Mouse (Mus musculus): Measurements from ENCODE around the gene Exosc1. TPM values are rescaled to one million over a fixed set of nuclear protein-coding genes. Genes with fewer than 3 reads are reported as not detected.

Exosc1 gene
- total RNA-seq, 1 experiment: 48.2 TPM

GRCm38 (mm10) chr19:41901696-41902095, 31.5 kb downstream of the Exosc1 start:
- in situ Hi-C loops (cut with MboI; ENCODE audit: low sequenced_read_pairs in 2 of 2, unreplicated experiment in 2 of 2): no loop called here
- Histone ChIP-seq H3K4me3 (ENCODE audit: insufficient read depth in 1 of 2, low read depth in 1 of 2, low read length in 2 of 2, poor library complexity in 1 of 2, severe bottlenecking in 1 of 2) (no peak overlapping the region), H3K9me3 (ENCODE audit: control insufficient read depth, insufficient read depth, low read depth, low read length) (no peaks in the 10 kb centered on the region), H3K27ac (ENCODE audit: insufficient read depth, low read depth, low read length, poor library complexity, severe bottlenecking) (no peak overlapping the region), H3K36me3 (ENCODE audit: control insufficient read depth, insufficient read depth, low read length, poor library complexity, severe bottlenecking) (no peaks in the 10 kb centered on the region), H3K9ac (ENCODE audit: insufficient read depth, low read depth, low read length, poor library complexity, severe bottlenecking) (no peak overlapping the region), H3K4me1 (ENCODE audit: control insufficient read depth in 2 of 2, insufficient read depth in 2 of 2, low read length in 2 of 2, poor library complexity in 1 of 2) (no peaks in the 10 kb centered on the region)
- TF ChIP-seq ZC3H11A (IDR thresholded peaks at IDR 0.05; ENCODE audit: borderline replicate concordance, low read depth, low read length): no peak
- no peak for TF ChIP-seq HCFC1 (IDR thresholded peaks at IDR 0.05; ENCODE audit: borderline replicate concordance, insufficient read depth, low read length)
- no peak for TF ChIP-seq MAFK (IDR thresholded peaks at IDR 0.05; ENCODE audit: insufficient read depth, low read depth, low read length)
- TF ChIP-seq CHD2 (IDR thresholded peaks at IDR 0.05; ENCODE audit: low read depth, low read length): no peak
- TF ChIP-seq ZNF384 (IDR thresholded peaks at IDR 0.05; ENCODE audit: low read depth, low read length): no peak
- DNase-seq (ENCODE audit: low read depth, low spot score): no peak

GRCm38 (mm10) chr19:41900495-41901090, 32.6 kb downstream of the Exosc1 start:
- Histone ChIP-seq H3K9me3 (ENCODE audit: control insufficient read depth, insufficient read depth, low read depth, low read length) (no peaks in the 10 kb centered on the region), H3K27ac (ENCODE audit: insufficient read depth, low read depth, low read length, poor library complexity, severe bottlenecking) (no peak overlapping the region), H3K4me3 (ENCODE audit: insufficient read depth in 1 of 2, low read depth in 1 of 2, low read length in 2 of 2, poor library complexity in 1 of 2, severe bottlenecking in 1 of 2) (no peak overlapping the region), H3K36me3 (ENCODE audit: control insufficient read depth, insufficient read depth, low read length, poor library complexity, severe bottlenecking) (no peaks in the 10 kb centered on the region), H3K4me1 (ENCODE audit: control insufficient read depth in 2 of 2, insufficient read depth in 2 of 2, low read length in 2 of 2, poor library complexity in 1 of 2) (no peaks in the 10 kb centered on the region), H3K9ac (ENCODE audit: insufficient read depth, low read depth, low read length, poor library complexity, severe bottlenecking) (no peak overlapping the region)
- no peak for DNase-seq (ENCODE audit: low read depth, low spot score)
- in situ Hi-C loops (cut with MboI; ENCODE audit: low sequenced_read_pairs in 2 of 2, unreplicated experiment in 2 of 2): no loop called here
- TF ChIP-seq ZNF384 (IDR thresholded peaks at IDR 0.05; ENCODE audit: low read depth, low read length): no peak
- TF ChIP-seq ZC3H11A (IDR thresholded peaks at IDR 0.05; ENCODE audit: borderline replicate concordance, low read depth, low read length): no peak
- no peak for TF ChIP-seq HCFC1 (IDR thresholded peaks at IDR 0.05; ENCODE audit: borderline replicate concordance, insufficient read depth, low read length)
- no peak for TF ChIP-seq CHD2 (IDR thresholded peaks at IDR 0.05; ENCODE audit: low read depth, low read length)
- no peak for TF ChIP-seq MAFK (IDR thresholded peaks at IDR 0.05; ENCODE audit: insufficient read depth, low read depth, low read length)

- H3K9ac ChIP-seq (ENCODE audit: insufficient read depth, low read depth, low read length, poor library complexity, severe bottlenecking): no peak overlapping the region
- DNase-seq (ENCODE audit: low read depth, low spot score): no peak
- H3K4me3 ChIP-seq (ENCODE audit: insufficient read depth in 1 of 2, low read depth in 1 of 2, low read length in 2 of 2, poor library complexity in 1 of 2, severe bottlenecking in 1 of 2): no peak overlapping the region
- in situ Hi-C loops (cut with MboI; ENCODE audit: low sequenced_read_pairs in 2 of 2, unreplicated experiment in 2 of 2): no loop called here
- no peak for TF ChIP-seq HCFC1 (IDR thresholded peaks at IDR 0.05; ENCODE audit: borderline replicate concordance, insufficient read depth, low read length)
- 0 out of 2 replicates have a peak, but pooled peaks have one; percentile 24 for TF ChIP-seq ZNF384 (IDR thresholded peaks at IDR 0.05; ENCODE audit: low read depth, low read length)
- no peaks in the 10 kb centered on the region for H3K9me3 ChIP-seq (ENCODE audit: control insufficient read depth, insufficient read depth, low read depth, low read length)
- H3K4me1 ChIP-seq (ENCODE audit: control insufficient read depth in 2 of 2, insufficient read depth in 2 of 2, low read length in 2 of 2, poor library complexity in 1 of 2): no peaks in the 10 kb centered on the region; a peak in 1 of 4 replicates
- H3K27ac ChIP-seq (ENCODE audit: insufficient read depth, low read depth, low read length, poor library complexity, severe bottlenecking): no peak overlapping the region
- no peaks in the 10 kb centered on the region for H3K36me3 ChIP-seq (ENCODE audit: control insufficient read depth, insufficient read depth, low read length, poor library complexity, severe bottlenecking)
Observed at GRCm38 (mm10) chr19:41898860-41899259, 34.4 kb downstream of the Exosc1 start.

GRCm38 (mm10) chr19:41896319-41896711, 36.9 kb downstream of the Exosc1 start:
- in situ Hi-C loops (cut with MboI; ENCODE audit: low sequenced_read_pairs in 2 of 2, unreplicated experiment in 2 of 2): no loop called here
- peak; percentile 7; the same call in 1 of the 2 replicates for TF ChIP-seq HCFC1 (IDR thresholded peaks at IDR 0.05; ENCODE audit: borderline replicate concordance, insufficient read depth, low read length)
- TF ChIP-seq ZNF384 (IDR thresholded peaks at IDR 0.05; ENCODE audit: low read depth, low read length): no peak
- TF ChIP-seq CHD2 (IDR thresholded peaks at IDR 0.05; ENCODE audit: low read depth, low read length): no peak
- TF ChIP-seq ZC3H11A (IDR thresholded peaks at IDR 0.05; ENCODE audit: borderline replicate concordance, low read depth, low read length): no peak
- peak overlapping the region; percentile 34; the same call in 1 of the 2 replicates for H3K9ac ChIP-seq (ENCODE audit: insufficient read depth, low read depth, low read length, poor library complexity, severe bottlenecking)
- DNase-seq (ENCODE audit: low read depth, low spot score): no peak
- no peaks in the 10 kb centered on the region; a peak in 1 of 4 replicates for H3K4me1 ChIP-seq (ENCODE audit: control insufficient read depth in 2 of 2, insufficient read depth in 2 of 2, low read length in 2 of 2, poor library complexity in 1 of 2)
- no peak overlapping the region for H3K27ac ChIP-seq (ENCODE audit: insufficient read depth, low read depth, low read length, poor library complexity, severe bottlenecking)
- H3K36me3 ChIP-seq (ENCODE audit: control insufficient read depth, insufficient read depth, low read length, poor library complexity, severe bottlenecking): peaks cover 10% of the 10 kb centered on the region
- peak overlapping the region; percentile 77 to 88 for H3K4me3 ChIP-seq (ENCODE audit: insufficient read depth in 1 of 2, low read depth in 1 of 2, low read length in 2 of 2, poor library complexity in 1 of 2, severe bottlenecking in 1 of 2)
- H3K9me3 ChIP-seq (ENCODE audit: control insufficient read depth, insufficient read depth, low read depth, low read length): no peaks in the 10 kb centered on the region
